Mouse (Mus musculus): ENCODE data around the gene Vwa1. TPM values are rescaled to one million over a fixed set of nuclear protein-coding genes. Genes with fewer than 3 reads are reported as not detected.
"Not testable (repeated sequence)": the region's sequence is repeated elsewhere in the genome, so short reads cannot be mapped to it uniquely, and the experiment has no call there.

The Vwa1 gene
- polyA plus RNA-seq, 1 experiment from 2014 or later = 10.0 TPM

- 92% methylated on average over 5 of the region's 5 CpGs for WGBS
- H3K4me3 ChIP-seq (ENCODE audit: low read depth, low read length) = no peak overlapping the region
- ATAC-seq (replicated peaks; ENCODE audit: low FRiP score) (no peak), DNase-seq (ENCODE audit: low spot score) (no peak)
- no peak overlapping the region for H3K27ac ChIP-seq (ENCODE audit: low read depth, low read length)
- H3K27me3 ChIP-seq (ENCODE audit: control insufficient read depth, insufficient read depth, low read length) = no peaks in the 10 kb centered on the region
- H3K4me2 ChIP-seq (ENCODE audit: low read depth, low read length, severe bottlenecking) = no peak overlapping the region
- H3K36me3 ChIP-seq (ENCODE audit: control insufficient read depth, insufficient read depth, low read length) = peaks cover 2% of the 10 kb centered on the region
- no peaks in the 10 kb centered on the region for H3K9me3 ChIP-seq (ENCODE audit: control insufficient read depth, low read length)
- H3K9ac ChIP-seq (ENCODE audit: low read length) = no peak overlapping the region
- no peaks in the 10 kb centered on the region for H3K4me1 ChIP-seq (replicated peaks; ENCODE audit: control insufficient read depth, insufficient read depth, low read length)
Observed at GRCm38 (mm10) chr4:155745136-155745535, 29.4 kb downstream of the Vwa1 start.

GRCm38 (mm10) chr4:155744474-155744873 is 30.0 kb downstream of the Vwa1 start:
- no peaks in the 10 kb centered on the region for H3K4me1 ChIP-seq (replicated peaks; ENCODE audit: control insufficient read depth, insufficient read depth, low read length)
- H3K9me3 ChIP-seq (ENCODE audit: control insufficient read depth, low read length) = no peaks in the 10 kb centered on the region
- no peak overlapping the region for H3K9ac ChIP-seq (ENCODE audit: low read length)
- H3K4me3 ChIP-seq (ENCODE audit: low read depth, low read length) = no peak overlapping the region
- DNase-seq (ENCODE audit: low spot score) = no peak
- H3K27me3 ChIP-seq (ENCODE audit: control insufficient read depth, insufficient read depth, low read length) = no peaks in the 10 kb centered on the region
- no peak overlapping the region for H3K27ac ChIP-seq (ENCODE audit: low read depth, low read length)
- 95% methylated on average over 8 of the region's 8 CpGs for WGBS
- peaks cover 2% of the 10 kb centered on the region; the same call in 1 of the 2 replicates for H3K36me3 ChIP-seq (ENCODE audit: control insufficient read depth, insufficient read depth, low read length)
- no peak overlapping the region for H3K4me2 ChIP-seq (ENCODE audit: low read depth, low read length, severe bottlenecking)
- ATAC-seq (replicated peaks; ENCODE audit: low FRiP score) = no peak

GRCm38 (mm10) chr4:155742684-155743083 is 31.8 kb downstream of the Vwa1 start:
- Histone ChIP-seq H3K9me3 (ENCODE audit: control insufficient read depth, low read length) (no peaks in the 10 kb centered on the region), H3K36me3 (ENCODE audit: control insufficient read depth, insufficient read depth, low read length) (peaks cover 2% of the 10 kb centered on the region; the same call in 1 of the 2 replicates), H3K4me2 (ENCODE audit: low read depth, low read length, severe bottlenecking) (no peak overlapping the region), H3K4me3 (ENCODE audit: low read depth, low read length) (no peak overlapping the region), H3K4me1 (replicated peaks; ENCODE audit: control insufficient read depth, insufficient read depth, low read length) (no peaks in the 10 kb centered on the region), H3K27ac (ENCODE audit: low read depth, low read length) (no peak overlapping the region), H3K9ac (ENCODE audit: low read length) (no peak overlapping the region), H3K27me3 (ENCODE audit: control insufficient read depth, insufficient read depth, low read length) (no peaks in the 10 kb centered on the region)
- 95% methylated on average over 5 of the region's 5 CpGs for WGBS
- ATAC-seq (replicated peaks; ENCODE audit: low FRiP score) = no peak
- no peak for DNase-seq (ENCODE audit: low spot score)

- H3K36me3 ChIP-seq (ENCODE audit: control insufficient read depth, insufficient read depth, low read length); H3K27ac ChIP-seq (ENCODE audit: low read depth, low read length); H3K27me3 ChIP-seq (ENCODE audit: control insufficient read depth, insufficient read depth, low read length); H3K9ac ChIP-seq (ENCODE audit: low read length); H3K4me1 ChIP-seq (replicated peaks; ENCODE audit: control insufficient read depth, insufficient read depth, low read length); DNase-seq (ENCODE audit: low spot score); H3K4me3 ChIP-seq (ENCODE audit: low read depth, low read length); H3K9me3 ChIP-seq (ENCODE audit: control insufficient read depth, low read length); H3K4me2 ChIP-seq (ENCODE audit: low read depth, low read length, severe bottlenecking); ATAC-seq (replicated peaks; ENCODE audit: low FRiP score): not testable (repeated sequence)
- 93% methylated on average over 10 of the region's 10 CpGs for WGBS
Observed at GRCm38 (mm10) chr4:155740681-155741080, 33.8 kb downstream of the Vwa1 start.

- H3K4me1 ChIP-seq (replicated peaks; ENCODE audit: control insufficient read depth, insufficient read depth, low read length) = peaks cover 6% of the 10 kb centered on the region; the same call in 1 of the 2 replicates
- 85% methylated on average over 37 of the region's 37 CpGs for WGBS
- no peaks in the 10 kb centered on the region for H3K27me3 ChIP-seq (ENCODE audit: control insufficient read depth, insufficient read depth, low read length)
- ATAC-seq (replicated peaks; ENCODE audit: low FRiP score) = no peak
- no peak overlapping the region for H3K4me2 ChIP-seq (ENCODE audit: low read depth, low read length, severe bottlenecking)
- H3K4me3 ChIP-seq (ENCODE audit: low read depth, low read length) = no peak overlapping the region
- no peak overlapping the region for H3K27ac ChIP-seq (ENCODE audit: low read depth, low read length)
- H3K9me3 ChIP-seq (ENCODE audit: control insufficient read depth, low read length) = no peaks in the 10 kb centered on the region
- no peak overlapping the region for H3K9ac ChIP-seq (ENCODE audit: low read length)
- peaks cover 2% of the 10 kb centered on the region; the same call in 1 of the 2 replicates for H3K36me3 ChIP-seq (ENCODE audit: control insufficient read depth, insufficient read depth, low read length)
- no peak for DNase-seq (ENCODE audit: low spot score)
Observed at GRCm38 (mm10) chr4:155739741-155740636, 34.5 kb downstream of the Vwa1 start.

- no peak overlapping the region for H3K4me3 ChIP-seq (ENCODE audit: low read depth, low read length)
Observed at GRCm38 (mm10) chr4:155739152-155739551, 35.3 kb downstream of the Vwa1 start.

GRCm38 (mm10) chr4:155738262-155738661 is 36.2 kb downstream of the Vwa1 start:
- DNase-seq (ENCODE audit: low spot score) (no peak), ATAC-seq (replicated peaks; ENCODE audit: low FRiP score) (no peak)
- 67% methylated on average over 8 of the region's 8 CpGs for WGBS
- Histone ChIP-seq H3K27me3 (ENCODE audit: control insufficient read depth, insufficient read depth, low read length) (no peaks in the 10 kb centered on the region), H3K36me3 (ENCODE audit: control insufficient read depth, insufficient read depth, low read length) (peaks cover 2% of the 10 kb centered on the region; the same call in 1 of the 2 replicates), H3K4me1 (replicated peaks; ENCODE audit: control insufficient read depth, insufficient read depth, low read length) (peaks cover 6% of the 10 kb centered on the region; the same call in 1 of the 2 replicates), H3K9ac (ENCODE audit: low read length) (no peak overlapping the region), H3K4me2 (ENCODE audit: low read depth, low read length, severe bottlenecking) (no peak overlapping the region), H3K9me3 (ENCODE audit: control insufficient read depth, low read length) (no peaks in the 10 kb centered on the region), H3K27ac (ENCODE audit: low read depth, low read length) (no peak overlapping the region), H3K4me3 (ENCODE audit: low read depth, low read length) (no peak overlapping the region)

More at GRCm38 (mm10) chr4:155739152-155739551, 35.3 kb downstream of the Vwa1 start:
- DNase-seq (ENCODE audit: low spot score) (no peak), ATAC-seq (replicated peaks; ENCODE audit: low FRiP score) (no peak)
- H3K4me2 ChIP-seq (ENCODE audit: low read depth, low read length, severe bottlenecking) = no peak overlapping the region
- H3K9ac ChIP-seq (ENCODE audit: low read length) = no peak overlapping the region
- 89% methylated on average over 6 of the region's 6 CpGs for WGBS
- H3K27me3 ChIP-seq (ENCODE audit: control insufficient read depth, insufficient read depth, low read length) = no peaks in the 10 kb centered on the region
- peaks cover 2% of the 10 kb centered on the region; the same call in 1 of the 2 replicates for H3K36me3 ChIP-seq (ENCODE audit: control insufficient read depth, insufficient read depth, low read length)
- H3K4me1 ChIP-seq (replicated peaks; ENCODE audit: control insufficient read depth, insufficient read depth, low read length) = peaks cover 6% of the 10 kb centered on the region; the same call in 1 of the 2 replicates
- no peak overlapping the region for H3K27ac ChIP-seq (ENCODE audit: low read depth, low read length)
- no peaks in the 10 kb centered on the region for H3K9me3 ChIP-seq (ENCODE audit: control insufficient read depth, low read length)

- no peak for ATAC-seq (replicated peaks; ENCODE audit: low FRiP score)
- Histone ChIP-seq H3K4me1 (replicated peaks; ENCODE audit: control insufficient read depth, insufficient read depth, low read length) (peaks cover 6% of the 10 kb centered on the region; the same call in 1 of the 2 replicates), H3K4me3 (ENCODE audit: low read depth, low read length) (0 out of 2 replicates have a peak overlapping the region, but pooled peaks have one; percentile 68), H3K27ac (ENCODE audit: low read depth, low read length) (no peak overlapping the region), H3K9ac (ENCODE audit: low read length) (no peak overlapping the region), H3K36me3 (ENCODE audit: control insufficient read depth, insufficient read depth, low read length) (peaks cover 2% of the 10 kb centered on the region; the same call in 1 of the 2 replicates), H3K27me3 (ENCODE audit: control insufficient read depth, insufficient read depth, low read length) (no peaks in the 10 kb centered on the region), H3K4me2 (ENCODE audit: low read depth, low read length, severe bottlenecking) (no peak overlapping the region; the same call in 1 of the 2 replicates), H3K9me3 (ENCODE audit: control insufficient read depth, low read length) (no peaks in the 10 kb centered on the region)
- WGBS = 89% methylated on average over 5 of the region's 5 CpGs
- DNase-seq (ENCODE audit: low spot score) = no peak
Observed at GRCm38 (mm10) chr4:155736421-155736820, 38.1 kb downstream of the Vwa1 start.

Measured in forebrain, embryonic 11.5 days (tissue).